8 mouse cellular contexts compared by ENCODE assay signal in genomic region chr6:85502911-85503250, GRCm38 (mm10). TPM values are rescaled to one million over a fixed set of nuclear protein-coding genes. Genes with fewer than 3 reads are reported as not detected.
DNase-seq lines count a peak whose midpoint lies in the region; ATAC-seq and TF ChIP-seq lines count a peak whose summit lies in the region.

Gene Fbxo41 (minus strand): TSS chr6:85502994.

- no peaks in the 10 kb centered on the region for H3K9me3 ChIP-seq in hindbrain, embryonic 12.5 days (replicated peaks)

- peak in 1 of 2 experiments; percentile 8 for DNase-seq in heart, adult 2 months
- DNase-seq in heart, adult 8-10 months (ENCODE audit: low spot score) = no peak
- DNase-seq in MN1 (ENCODE audit: low spot score) = peak; percentile 60
- DNase-seq in embryo, embryonic 10 days (ENCODE audit: low spot score) = peak; percentile 34
- peak; percentile 72 for DNase-seq in left cerebral cortex, postnatal 4 days
- peak; percentile 56 for DNase-seq in neural tube, embryonic 10.5 days (ENCODE audit: extremely low spot score, low spot score)
- no peak for DNase-seq in gastrocnemius, postnatal 36 days

- no peak within 1 kb of the TSS for H3K9ac ChIP-seq in heart, adult 2 months (ENCODE audit: low read depth, low read length)
- peak within 1 kb of the TSS; percentile 87 for H3K9ac ChIP-seq in hindbrain, embryonic 12.5 days

- no peak for TF ChIP-seq CTCF in heart, adult 2 months (IDR thresholded peaks at IDR 0.05)

- peak within 1 kb of the TSS; percentile 90 for H3K4me2 ChIP-seq in hindbrain, embryonic 12.5 days (replicated peaks)

- peaks cover 11% of the 10 kb centered on the region for H3K27me3 ChIP-seq in heart, adult 2 months (ENCODE audit: control insufficient read depth, insufficient read depth, low read length)
- H3K27me3 ChIP-seq in hindbrain, embryonic 12.5 days = peaks cover 19% of the 10 kb centered on the region

- peak within 1 kb of the TSS; percentile 27 for H3K4me3 ChIP-seq in heart, adult 2 months
- peak within 1 kb of the TSS; percentile 84 for H3K4me3 ChIP-seq in hindbrain, embryonic 12.5 days

- no peak for TF ChIP-seq POLR2A in heart, adult 2 months (IDR thresholded peaks at IDR 0.05; ENCODE audit: insufficient read depth, low read depth, low read length)

- no peaks in the 10 kb centered on the region for H3K36me3 ChIP-seq in heart, adult 2 months (ENCODE audit: control insufficient read depth, insufficient read depth, low read length)
- H3K36me3 ChIP-seq in hindbrain, embryonic 12.5 days = no peaks in the 10 kb centered on the region

- TF ChIP-seq EP300 in heart, adult 2 months (IDR thresholded peaks at IDR 0.05; ENCODE audit: insufficient read depth, low read depth, low read length) = no peak

- peak; percentile 87 for ATAC-seq in hindbrain, embryonic 12.5 days (ENCODE audit: low FRiP score)

- H3K4me1 ChIP-seq in heart, adult 2 months (ENCODE audit: control insufficient read depth, insufficient read depth, low read length) = no peaks in the 10 kb centered on the region
- peaks cover 13% of the 10 kb centered on the region for H3K4me1 ChIP-seq in hindbrain, embryonic 12.5 days

- intact Hi-C loops in heart, adult 2 months (cut with DNase I) = no loop called here
- intact Hi-C loops in left cerebral cortex, postnatal 4 days (cut with DNase I) = no loop called here
- intact Hi-C loops in gastrocnemius, postnatal 36 days (cut with DNase I) = no loop called here

- WGBS in heart, adult 2 months = 3% methylated on average over 20 of the region's 22 CpGs
- WGBS in hindbrain, embryonic 12.5 days = 0% methylated on average over 12 of the region's 22 CpGs

- no peak within 1 kb of the TSS for H3K27ac ChIP-seq in heart, adult 2 months
- peak within 1 kb of the TSS; percentile 74 for H3K27ac ChIP-seq in hindbrain, embryonic 12.5 days

- no peaks in the 10 kb centered on the region for H3K79me2 ChIP-seq in heart, adult 2 months (replicated peaks; ENCODE audit: control insufficient read depth, insufficient read depth, low read length)

RNA-seq across cellular contexts. Expression of gene Fbxo41, which starts in this region (rescaled TPM):
- total RNA-seq in heart, adult 2 months (2021) = under 1 TPM in 1 of 2 experiments, not detected in 1; 0.02 TPM
- 0.02 and 0.03 TPM in 2 replicates for polyA plus RNA-seq in heart, adult 2 months (2012; rRNA removed)
- total RNA-seq in heart, adult 8-10 months (2022) = under 1 TPM in 2 of 4 experiments, not detected in 2; 0.03 TPM
- 3.1 TPM in 2 replicates for polyA plus RNA-seq in hindbrain, embryonic 12.5 days (2016; fragmentation: Nextera tagmentation; extraction: Ambion mirVana)
- total RNA-seq in left cerebral cortex, postnatal 4 days (2021) = 10 to 100 TPM; 88.6 to 89.6 TPM
- total RNA-seq in gastrocnemius, postnatal 36 days (2021) = under 1 TPM in 1 of 2 experiments, not detected in 1; 0.03 TPM

Comparison
In these comparisons a context has a peak if more than half of its experiments do, and no peak if none do; other contexts are left out.
1. RNA of gene Fbxo41 (total RNA-seq): 88.6 to 89.6 TPM in left cerebral cortex, postnatal 4 days; 0.03 TPM in heart, adult 8-10 months, 0.03 TPM in gastrocnemius, postnatal 36 days and 0.02 TPM in heart, adult 2 months; every median in the first group is over 10 times any median in the second.
2. DNase-seq: peak in MN1 (single experiment), embryo, embryonic 10 days (single experiment), left cerebral cortex, postnatal 4 days (single experiment) and neural tube, embryonic 10.5 days (single experiment); none in heart, adult 8-10 months (single experiment) and gastrocnemius, postnatal 36 days (0 of 2).